Mouse (Mus musculus) neutrophil, adult 59 days (primary cell): ENCODE measurements around the gene Rcn1. TPM values are rescaled to one million over a fixed set of nuclear protein-coding genes. Genes with fewer than 3 reads are reported as not detected.

ENCODE experiments used
- total RNA-seq, 2 experiments: library from RNA; stranded (reverse); gene quantifications; 1 replicate in 1 of 2; 2 replicates in 1 of 2; pipeline ENCODE4 v1.2.4; 2023

The Rcn1 gene
- 1 to 10 TPM; 8.6 to 9.2 TPM for total RNA-seq

DNA sequence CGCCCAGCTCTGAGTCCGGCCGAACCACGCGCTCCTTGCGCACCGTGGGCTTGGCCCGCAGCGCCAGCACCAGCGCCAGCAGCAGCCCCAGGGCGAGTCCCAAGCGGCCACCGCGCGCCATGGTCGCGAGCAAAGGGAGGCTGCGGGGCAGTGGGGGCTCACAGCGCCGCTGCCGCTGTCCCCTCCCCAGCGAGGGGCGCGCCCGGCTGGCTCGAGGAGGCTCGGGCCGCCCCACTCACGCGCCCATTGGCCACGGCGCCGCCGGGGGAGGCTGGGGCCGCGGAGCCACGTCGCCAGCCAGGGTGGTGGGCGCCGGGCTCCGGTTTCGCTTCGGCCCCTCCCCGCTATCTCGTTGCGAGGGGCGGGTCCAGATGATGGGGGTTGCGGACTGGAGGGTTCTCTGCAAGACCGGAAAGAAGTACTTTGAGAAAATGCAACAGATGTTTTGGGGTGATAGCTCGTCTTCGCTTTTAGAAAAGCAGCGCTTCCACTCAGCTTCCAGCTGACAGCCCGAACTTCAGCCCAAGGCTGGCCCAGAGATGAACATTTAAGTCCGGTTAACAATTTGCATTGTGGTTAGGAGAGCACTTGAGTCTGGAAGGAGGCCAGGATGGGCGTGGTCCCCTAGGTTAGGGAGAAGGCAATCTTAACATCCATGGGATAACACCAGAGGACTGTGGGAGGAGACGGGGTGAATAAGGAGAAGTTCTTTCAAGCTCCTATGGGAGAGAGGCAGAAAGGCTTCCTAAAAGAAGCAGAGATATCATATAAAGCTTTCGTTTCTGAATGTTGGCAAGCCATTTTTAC is at the start of gene Rcn1:
Rcn1 (minus strand) TSS at position 235 of the 807 bp plus-strand sequence.

Other genes with a start within 250 kb of the Rcn1 start
- gene Them7, start 175.0 kb downstream of the Rcn1 start, total RNA-seq: not detected